Mouse (Mus musculus) midbrain, embryonic 10.5 days (tissue): ENCODE data around the gene Gm49318. TPM values are rescaled to one million over a fixed set of nuclear protein-coding genes. Genes with fewer than 3 reads are reported as not detected.

Experiments used
- microRNA-seq: library from miRNA; unstranded; fragments of <30 nt; microRNA quantifications from one replicate; pipeline ENCODE4, GENCODE M21; 2017
- polyA plus RNA-seq: library from polyadenylated mRNA; unstranded; fragments of >200 nt; fragmentation: Nextera tagmentation; extraction: Ambion mirVana; gene quantifications from 2 replicates; pipeline ENCODE4 v1.2.1, GENCODE M21; 2016

Gm49318 gene
- polyA plus RNA-seq, 1 experiment from 2014 or later = not detected

Small RNAs within 50 kb of the gene (microRNA-seq; reads per million reads assigned to microRNA genes)
- gene Mir7084 = 0.90 reads per million

Other genes starting within 250 kb of the Gm49318 start
- 0.47 and 0.83 TPM in 2 replicates for gene Angptl8, start 235.7 kb downstream of the Gm49318 start, polyA plus RNA-seq
- 22.0 and 23.5 TPM in 2 replicates for gene Dock6, start 218.6 kb downstream of the Gm49318 start, polyA plus RNA-seq
- 8.3 and 9.7 TPM in 2 replicates for gene Rab3d, start 153.1 kb downstream of the Gm49318 start, polyA plus RNA-seq
- 4.2 and 4.6 TPM in 2 replicates for gene Ccdc159, start 143.8 kb downstream of the Gm49318 start, polyA plus RNA-seq
- gene Tmem205, start 143.7 kb downstream of the Gm49318 start, polyA plus RNA-seq = 39.0 and 39.2 TPM in 2 replicates
- gene Plppr2, start 134.2 kb downstream of the Gm49318 start, polyA plus RNA-seq = 14.7 and 22.4 TPM in 2 replicates
- gene Swsap1, start 115.5 kb downstream of the Gm49318 start, polyA plus RNA-seq = 8.1 and 8.6 TPM in 2 replicates
- gene Epor, start 107.8 kb downstream of the Gm49318 start, polyA plus RNA-seq = 8.9 and 10.2 TPM in 2 replicates
- gene Rgl3, start 81.8 kb downstream of the Gm49318 start, polyA plus RNA-seq = 3.0 and 3.7 TPM in 2 replicates
- 5.7 and 6.3 TPM in 2 replicates for gene Ccdc151, start 68.6 kb downstream of the Gm49318 start, polyA plus RNA-seq
- 108 and 112 TPM in 2 replicates for gene Prkcsh, start 68.5 kb downstream of the Gm49318 start, polyA plus RNA-seq
- 16.7 and 26.8 TPM in 2 replicates for gene Elavl3, start 19.2 kb downstream of the Gm49318 start, polyA plus RNA-seq
- 11.7 and 12.6 TPM in 2 replicates for gene Zfp653, start 117 bp upstream of the Gm49318 start, polyA plus RNA-seq
- gene Ecsit, start 14.2 kb upstream of the Gm49318 start, polyA plus RNA-seq = 41.1 and 44.1 TPM in 2 replicates
- gene Cnn1, start 28.0 kb upstream of the Gm49318 start, polyA plus RNA-seq = 1.0 and 3.0 TPM in 2 replicates
- 251 and 265 TPM in 2 replicates for gene Elof1, start 45.9 kb upstream of the Gm49318 start, polyA plus RNA-seq
- gene Acp5, start 64.5 kb upstream of the Gm49318 start, polyA plus RNA-seq = 20.2 and 20.9 TPM in 2 replicates
- gene Pigyl, start 85.6 kb upstream of the Gm49318 start, polyA plus RNA-seq = 57.8 and 60.3 TPM in 2 replicates
- 0.25 TPM in 2 replicates for gene Zfp872, start 116.8 kb upstream of the Gm49318 start, polyA plus RNA-seq
- 10.4 and 11.6 TPM in 2 replicates for gene Zfp809, start 154.5 kb upstream of the Gm49318 start, polyA plus RNA-seq
- 5.7 and 6.8 TPM in 2 replicates for gene Zfp599, start 188.6 kb upstream of the Gm49318 start, polyA plus RNA-seq
- 23.1 and 30.3 TPM in 2 replicates for gene Zfp810, start 236.4 kb upstream of the Gm49318 start, polyA plus RNA-seq